Mouse (Mus musculus): ENCODE measurements at regions not wholly inside any gene's neighbourhood (a gene's known extent, or its start where the extent isn't known, plus 50 kb on each side); places are given as distances from the start of the nearest gene placed in this dataset.

- DNase-seq (ENCODE audit: low read depth, low spot score), result no peak
These were observed 289.6 kb downstream of the Kcnrg start for GRCm38 (mm10) chr14:61896879-61897278.

- no peak for DNase-seq (ENCODE audit: low read depth, low spot score)
These were observed 291.4 kb downstream of the Kcnrg start for GRCm38 (mm10) chr14:61898664-61899063.

GRCm38 (mm10) chr14:61904426-61905124 lies 297.3 kb downstream of the Kcnrg start:
- no peak for DNase-seq (ENCODE audit: low read depth, low spot score)

- DNase-seq (ENCODE audit: low read depth, low spot score), result no peak
These were observed 310.9 kb downstream of the Kcnrg start for GRCm38 (mm10) chr14:61918113-61918512.

- DNase-seq (ENCODE audit: low read depth, low spot score), result no peak
These were observed 324.6 kb downstream of the Kcnrg start for GRCm38 (mm10) chr14:61931811-61932210.

GRCm38 (mm10) chr14:61941682-61942081 lies 334.4 kb downstream of the Kcnrg start:
- no peak for DNase-seq (ENCODE audit: low read depth, low spot score)

GRCm38 (mm10) chr14:61945659-61946058 lies 338.4 kb downstream of the Kcnrg start:
- DNase-seq (ENCODE audit: low read depth, low spot score), result no peak

- no peak for DNase-seq (ENCODE audit: low read depth, low spot score)
These were observed 342.2 kb downstream of the Kcnrg start for GRCm38 (mm10) chr14:61949446-61949845.

GRCm38 (mm10) chr14:61950004-61950403 lies 342.4 kb upstream of the Rnaseh2b start:
- DNase-seq (ENCODE audit: low read depth, low spot score), result no peak

GRCm38 (mm10) chr14:61953029-61953428 lies 339.4 kb upstream of the Rnaseh2b start:
- no peak for DNase-seq (ENCODE audit: low read depth, low spot score)

- DNase-seq (ENCODE audit: low read depth, low spot score), result no peak
These were observed 337.0 kb upstream of the Rnaseh2b start for GRCm38 (mm10) chr14:61955416-61955815.

GRCm38 (mm10) chr14:61960243-61960957 lies 332.0 kb upstream of the Rnaseh2b start:
- DNase-seq (ENCODE audit: low read depth, low spot score), result no peak

- DNase-seq (ENCODE audit: low read depth, low spot score), result no peak
These were observed 323.9 kb upstream of the Rnaseh2b start for GRCm38 (mm10) chr14:61968467-61968866.

GRCm38 (mm10) chr14:61968957-61969535 lies 323.3 kb upstream of the Rnaseh2b start:
- no peak for DNase-seq (ENCODE audit: low read depth, low spot score)

- DNase-seq (ENCODE audit: low read depth, low spot score), result no peak
These were observed 321.8 kb upstream of the Rnaseh2b start for GRCm38 (mm10) chr14:61970591-61970990.

- DNase-seq (ENCODE audit: low read depth, low spot score), result peak; percentile 23
These were observed 321.0 kb upstream of the Rnaseh2b start for GRCm38 (mm10) chr14:61971100-61972088.

- DNase-seq (ENCODE audit: low read depth, low spot score), result no peak
These were observed 317.1 kb upstream of the Rnaseh2b start for GRCm38 (mm10) chr14:61975301-61975732.

GRCm38 (mm10) chr14:61980581-61980980 lies 311.8 kb upstream of the Rnaseh2b start:
- DNase-seq (ENCODE audit: low read depth, low spot score), result no peak

GRCm38 (mm10) chr14:61985575-61985974 lies 306.8 kb upstream of the Rnaseh2b start:
- no peak for DNase-seq (ENCODE audit: low read depth, low spot score)

GRCm38 (mm10) chr14:61986203-61986602 lies 306.2 kb upstream of the Rnaseh2b start:
- no peak for DNase-seq (ENCODE audit: low read depth, low spot score)

GRCm38 (mm10) chr14:61995253-61995652 lies 297.1 kb upstream of the Rnaseh2b start:
- DNase-seq (ENCODE audit: low read depth, low spot score), result peak; percentile 4
